Mouse (Mus musculus) stomach, postnatal 0 days (tissue): Measurements from ENCODE around the gene Mrps6.

Experiments
- CTCF ChIP-seq: IDR thresholded peaks from 2 replicates; pipeline ENCODE4 v1.5.1; 2016; ENCODE audit warnings: antibody characterized with exemption, low read depth, mild to moderate bottlenecking, moderate library complexity
- EP300 ChIP-seq: optimal IDR thresholded peaks from 2 replicates; pipeline ENCODE3; 2016; ENCODE audit warnings: antibody characterized with exemption

- TF ChIP-seq CTCF, result no peak
- no peak for TF ChIP-seq EP300
Measured at GRCm38 (mm10) chr16:92141021-92141420, 83.0 kb downstream of the Mrps6 start.
